Mouse (Mus musculus) limb, embryonic 14.5 days (tissue): Measurements from ENCODE around the gene Ppfia1. TPM values are rescaled to one million over a fixed set of nuclear protein-coding genes. Genes with fewer than 3 reads are reported as not detected.

Experiments
- ATAC-seq: fragments of 200-750 bp; cut with Nextera tagmentation; 2 replicates; pipeline ENCODE4 v1.8.0; 2017; ENCODE audit warnings: low read depth, moderate number of reproducible peaks, moderate TSS enrichment; ENCODE audit not compliant: low FRiP score
- DNase-seq: peaks from one replicate; pipeline ENCODE4 v3.0.0-alpha.2; 2015; ENCODE audit warnings: low spot score
- H3K27ac ChIP-seq: fragments of 300-500 bp; sonication (generic); replicated peaks from 2 replicates; pipeline ENCODE4 v1.5.1; 2014; ENCODE audit warnings: low read depth, mild to moderate bottlenecking, low read length, moderate library complexity, mixed read lengths
- H3K27me3 ChIP-seq: fragments of 300-500 bp; sonication (generic); 2 replicates; pipeline ENCODE4 v1.6.1; 2014; ENCODE audit warnings: low read length, mixed read lengths; ENCODE audit not compliant: control insufficient read depth, insufficient read depth
- H3K36me3 ChIP-seq: fragments of 300-500 bp; sonication (generic); 2 replicates; pipeline ENCODE4 v1.6.1; 2014; ENCODE audit warnings: mild to moderate bottlenecking, low read length, moderate library complexity, mixed read lengths; ENCODE audit not compliant: control insufficient read depth, insufficient read depth
- H3K4me1 ChIP-seq: fragments of 300-500 bp; sonication (generic); 2 replicates; pipeline ENCODE4 v1.6.1; 2014; ENCODE audit warnings: antibody characterized with exemption, low read length, mixed read lengths; ENCODE audit not compliant: control insufficient read depth, insufficient read depth
- H3K4me2 ChIP-seq: fragments of 300-500 bp; sonication (generic); replicated peaks from 2 replicates; pipeline ENCODE4 v1.6.1; 2014; ENCODE audit warnings: low read depth, mild to moderate bottlenecking, low read length, moderate library complexity; ENCODE audit not compliant: severe bottlenecking
- H3K4me3 ChIP-seq: fragments of 300-500 bp; sonication (generic); replicated peaks from 2 replicates; pipeline ENCODE4 v1.5.1; 2014; ENCODE audit warnings: low read length
- H3K9ac ChIP-seq: fragments of 300-500 bp; sonication (generic); 2 replicates; pipeline ENCODE4 v1.6.1; 2014; ENCODE audit warnings: mild to moderate bottlenecking, low read depth, low read length, moderate library complexity; ENCODE audit not compliant: severe bottlenecking
- H3K9me3 ChIP-seq: fragments of 300-500 bp; sonication (generic); 2 replicates; pipeline ENCODE4 v1.6.1; 2016; ENCODE audit warnings: low read length; ENCODE audit not compliant: control insufficient read depth
- POLR2A ChIP-seq: fragments of 200-500 bp; IDR thresholded peaks from 2 replicates; pipeline ENCODE4 v1.8.0; 2012; ENCODE audit warnings: inconsistent platforms, mild to moderate bottlenecking, moderate library complexity, borderline replicate concordance; ENCODE audit not compliant: insufficient read depth, insufficient read length; ENCODE audit errors: extremely low read depth
- WGBS: fragments of 180-500 bp; shearing (Covaris S2); extraction: QIAGEN DNeasy Blood & Tissue Kit; methylation state at CpG from one replicate; pipeline ENCODE4 v1.1.7; 2014; 5-methylcytosine and 5-hydroxymethylcytosine counted together
- polyA plus RNA-seq, 2 experiments: library from polyadenylated mRNA; depleted of rRNA in 1 of 2; stranded (reverse) in 1 of 2; unstranded in 1 of 2; fragments of >200 nt; fragmentation: Nextera tagmentation in 1 of 2; extraction: Ambion mirVana in 1 of 2; gene quantifications; 2 replicates each; pipeline versions ENCODE4 v1.2.1 to v1.2.3; 2012 to 2014

Gene Ppfia1
- polyA plus RNA-seq, 2 experiments = 42.0 to 58.1 TPM

- DNase-seq (no peak), ATAC-seq (no peak)
- no peak overlapping the region for H3K27ac ChIP-seq
- H3K4me2 ChIP-seq = no peak overlapping the region
- no peaks in the 10 kb centered on the region for H3K4me1 ChIP-seq
- no peak overlapping the region for H3K9ac ChIP-seq
- no peaks in the 10 kb centered on the region for H3K9me3 ChIP-seq
- TF ChIP-seq POLR2A = no peak
- H3K36me3 ChIP-seq = no peaks in the 10 kb centered on the region
- no peaks in the 10 kb centered on the region for H3K27me3 ChIP-seq
- H3K4me3 ChIP-seq = no peak overlapping the region
These were observed 18.1 kb upstream of the Ppfia1 start for GRCm38 (mm10) chr7:144571598-144571997.

- Histone ChIP-seq H3K9me3 (no peaks in the 10 kb centered on the region), H3K4me3 (no peak overlapping the region), H3K27me3 (no peaks in the 10 kb centered on the region), H3K27ac (no peak overlapping the region), H3K4me1 (no peaks in the 10 kb centered on the region), H3K9ac (no peak overlapping the region), H3K4me2 (no peak overlapping the region), H3K36me3 (no peaks in the 10 kb centered on the region)
- no peak for TF ChIP-seq POLR2A
- peak; percentile 34 for DNase-seq
- 65% methylated on average over 7 of the region's 7 CpGs for WGBS
- ATAC-seq = no peak
These were observed 15.9 kb upstream of the Ppfia1 start for GRCm38 (mm10) chr7:144569428-144569827.

GRCm38 (mm10) chr7:144568091-144568490 lies 14.6 kb upstream of the Ppfia1 start:
- no peak overlapping the region for H3K4me3 ChIP-seq
- no peak for ATAC-seq
- no peak for TF ChIP-seq POLR2A
- no peaks in the 10 kb centered on the region for H3K4me1 ChIP-seq
- H3K36me3 ChIP-seq = no peaks in the 10 kb centered on the region
- no peak overlapping the region for H3K27ac ChIP-seq
- no peak overlapping the region for H3K9ac ChIP-seq
- no peaks in the 10 kb centered on the region for H3K27me3 ChIP-seq
- DNase-seq = no peak
- H3K9me3 ChIP-seq = no peaks in the 10 kb centered on the region
- H3K4me2 ChIP-seq = no peak overlapping the region

- TF ChIP-seq POLR2A = no peak
- H3K27me3 ChIP-seq = no peaks in the 10 kb centered on the region
- H3K27ac ChIP-seq = no peak overlapping the region
- H3K4me2 ChIP-seq = no peak overlapping the region
- H3K9me3 ChIP-seq = no peaks in the 10 kb centered on the region
- ATAC-seq (no peak), DNase-seq (no peak)
- 73% methylated on average over 3 of the region's 3 CpGs for WGBS
- no peaks in the 10 kb centered on the region for H3K36me3 ChIP-seq
- H3K4me1 ChIP-seq = no peaks in the 10 kb centered on the region
- no peak overlapping the region for H3K4me3 ChIP-seq
- no peak overlapping the region for H3K9ac ChIP-seq
These were observed 13.6 kb upstream of the Ppfia1 start for GRCm38 (mm10) chr7:144566921-144567682.

GRCm38 (mm10) chr7:144563456-144564155 lies 10.1 kb upstream of the Ppfia1 start:
- no peak for TF ChIP-seq POLR2A
- DNase-seq = no peak

More at GRCm38 (mm10) chr7:144563456-144564155, 10.1 kb upstream of the Ppfia1 start:
- H3K9ac ChIP-seq = no peak overlapping the region
- no peak overlapping the region for H3K4me2 ChIP-seq
- no peak overlapping the region for H3K4me3 ChIP-seq
- H3K9me3 ChIP-seq = no peaks in the 10 kb centered on the region
- H3K36me3 ChIP-seq = no peaks in the 10 kb centered on the region
- H3K27ac ChIP-seq = no peak overlapping the region
- ATAC-seq = no peak
- no peaks in the 10 kb centered on the region for H3K4me1 ChIP-seq
- WGBS = 49% methylated on average over 9 of the region's 9 CpGs
- H3K27me3 ChIP-seq = no peaks in the 10 kb centered on the region
